Mouse (Mus musculus) lung, adult 2 months (tissue): Measurements from ENCODE around the gene Shisal2a.

Experiments used
- CTCF ChIP-seq: fragments of 200-500 bp; IDR thresholded peaks from 2 replicates; pipeline ENCODE4 v1.5.1; 2011; ENCODE audit warnings: mild to moderate bottlenecking, low read length, control low read depth; ENCODE audit not compliant: insufficient read depth
- POLR2A ChIP-seq: fragments of 200-500 bp; IDR thresholded peaks from 2 replicates; pipeline ENCODE4 v1.6.1; 2011; ENCODE audit warnings: low read depth, mild to moderate bottlenecking, control low read depth, low read length, borderline replicate concordance; ENCODE audit errors: extremely low read depth

DNA sequence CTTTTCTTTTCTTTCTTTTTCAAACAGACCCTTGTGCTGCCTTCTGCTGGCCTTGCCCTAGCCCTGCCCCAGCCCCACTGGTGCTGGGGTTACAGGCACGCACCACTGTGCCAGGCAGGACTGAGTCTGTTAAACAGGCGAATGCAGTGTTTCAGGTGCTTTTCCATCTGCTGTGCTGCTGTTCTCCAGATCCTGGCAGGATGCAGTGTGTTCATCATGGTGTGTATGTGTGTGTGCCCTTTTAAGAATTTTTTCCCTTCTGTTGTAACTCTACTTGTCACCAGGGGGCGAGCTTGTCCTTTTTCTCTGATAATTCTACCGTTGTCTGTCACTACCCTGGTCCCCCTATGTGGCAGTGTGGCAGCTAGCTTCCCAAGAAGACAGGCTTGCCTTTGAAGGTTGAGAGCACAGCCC lies 43.9 kb downstream of the Shisal2a start:
- TF ChIP-seq CTCF (peak; percentile 43), POLR2A (no peak)
